Mouse (Mus musculus): ENCODE results near the gene Elmo3.

The Elmo3 gene

GRCm38 (mm10) chr8:105326968-105327367, 21.6 kb downstream of the Elmo3 start:
- DNase-seq (ENCODE audit: low read depth, low spot score) = no peak

- no peak for DNase-seq (ENCODE audit: low read depth, low spot score)
Observed at GRCm38 (mm10) chr8:105330325-105330724, 24.9 kb downstream of the Elmo3 start.

- DNase-seq (ENCODE audit: low read depth, low spot score) = no peak
Observed at GRCm38 (mm10) chr8:105331469-105331868, 26.1 kb downstream of the Elmo3 start.

- no peak for DNase-seq (ENCODE audit: low read depth, low spot score)
Observed at GRCm38 (mm10) chr8:105331931-105332330, 26.5 kb downstream of the Elmo3 start.

GRCm38 (mm10) chr8:105332523-105332922, 27.1 kb downstream of the Elmo3 start:
- DNase-seq (ENCODE audit: low read depth, low spot score) = no peak

GRCm38 (mm10) chr8:105336373-105337130, 31.2 kb downstream of the Elmo3 start:
- DNase-seq (ENCODE audit: low read depth, low spot score) = no peak

GRCm38 (mm10) chr8:105338992-105339391, 33.6 kb downstream of the Elmo3 start:
- DNase-seq (ENCODE audit: low read depth, low spot score) = no peak

GRCm38 (mm10) chr8:105339886-105340635, 34.7 kb downstream of the Elmo3 start:
- DNase-seq (ENCODE audit: low read depth, low spot score) = no peak

- DNase-seq (ENCODE audit: low read depth, low spot score) = no peak
Observed at GRCm38 (mm10) chr8:105341399-105341798, 36.0 kb downstream of the Elmo3 start.

- no peak for DNase-seq (ENCODE audit: low read depth, low spot score)
Observed at GRCm38 (mm10) chr8:105342768-105343167, 37.4 kb downstream of the Elmo3 start.

GRCm38 (mm10) chr8:105343791-105344574, 38.6 kb downstream of the Elmo3 start:
- no peak for DNase-seq (ENCODE audit: low read depth, low spot score)

GRCm38 (mm10) chr8:105345061-105345975, 39.9 kb downstream of the Elmo3 start:
- no peak for DNase-seq (ENCODE audit: low read depth, low spot score)

GRCm38 (mm10) chr8:105346611-105347427, 41.4 kb downstream of the Elmo3 start:
- DNase-seq (ENCODE audit: low read depth, low spot score) = no peak

GRCm38 (mm10) chr8:105347428-105348221, 42.2 kb downstream of the Elmo3 start, which contains the start of gene Fhod1:
Gene Fhod1 (minus strand): TSS chr8:105347953.
- DNase-seq (ENCODE audit: low read depth, low spot score) = peak; percentile 98

GRCm38 (mm10) chr8:105348450-105349095, 43.2 kb downstream of the Elmo3 start, which contains the start of gene Slc9a5:
Gene Slc9a5 (plus strand): TSS chr8:105348843.
- DNase-seq (ENCODE audit: low read depth, low spot score) = peak; percentile 92

- no peak for DNase-seq (ENCODE audit: low read depth, low spot score)
Observed at GRCm38 (mm10) chr8:105349096-105349771, 43.8 kb downstream of the Elmo3 start.

GRCm38 (mm10) chr8:105350186-105350585, 44.8 kb downstream of the Elmo3 start:
- DNase-seq (ENCODE audit: low read depth, low spot score) = no peak

- DNase-seq (ENCODE audit: low read depth, low spot score) = no peak
Observed at GRCm38 (mm10) chr8:105353583-105354135, 48.3 kb downstream of the Elmo3 start.
